Mouse (Mus musculus): Measurements from ENCODE around the gene Slc9a9. TPM values are rescaled to one million over a fixed set of nuclear protein-coding genes. Genes with fewer than 3 reads are reported as not detected.

Gene Slc9a9
- polyA plus RNA-seq, 1 experiment = 0.69 TPM

DNA sequence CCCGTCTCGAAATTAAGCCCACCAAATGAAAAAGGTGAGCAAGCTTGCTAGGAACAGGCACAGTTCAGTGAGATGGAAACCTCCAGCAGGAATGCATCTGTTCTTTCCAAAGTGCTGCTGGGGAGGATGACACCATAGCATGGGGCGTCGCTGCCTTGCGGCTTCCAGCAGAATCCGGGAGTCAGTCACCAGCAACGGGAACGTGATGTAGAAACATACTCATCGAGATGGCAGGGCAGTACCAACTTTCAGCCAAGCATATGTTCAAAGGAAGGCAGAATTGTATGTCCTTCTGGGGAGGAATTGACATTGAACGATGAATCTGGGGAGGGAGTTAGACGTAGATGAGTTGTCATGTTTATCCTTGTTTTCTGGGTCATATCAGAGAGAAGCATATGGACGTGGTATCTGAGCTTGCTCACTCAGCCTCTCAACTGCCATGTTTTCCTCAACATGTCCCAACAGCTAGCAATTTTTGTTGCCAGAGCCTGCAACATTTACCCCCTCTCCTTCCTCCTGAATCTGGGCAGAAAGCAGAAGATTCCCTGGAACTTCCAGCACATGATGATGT, 350.5 kb downstream of the Slc9a9 start:
- TF ChIP-seq POLR2A (IDR thresholded peaks at IDR 0.05; ENCODE audit: control insufficient read depth, low read depth, low read length) (no peak), CTCF (IDR thresholded peaks at IDR 0.05; ENCODE audit: control insufficient read depth, insufficient read depth, insufficient replicate concordance, low read depth, low read length) (no peak)
- no peak overlapping the region for H3K27ac ChIP-seq (ENCODE audit: control insufficient read depth, insufficient read depth, low read depth, low read length)
- H3K4me3 ChIP-seq (ENCODE audit: control insufficient read depth, low read depth, low read length) = no peak overlapping the region
- no peaks in the 10 kb centered on the region for H3K27me3 ChIP-seq (ENCODE audit: control insufficient read depth, insufficient read depth, low read length)
- H3K36me3 ChIP-seq (ENCODE audit: control insufficient read depth, insufficient read depth, low read length) = no peaks in the 10 kb centered on the region
- H3K4me1 ChIP-seq (ENCODE audit: control insufficient read depth, insufficient read depth, low read length) = no peaks in the 10 kb centered on the region

DNA sequence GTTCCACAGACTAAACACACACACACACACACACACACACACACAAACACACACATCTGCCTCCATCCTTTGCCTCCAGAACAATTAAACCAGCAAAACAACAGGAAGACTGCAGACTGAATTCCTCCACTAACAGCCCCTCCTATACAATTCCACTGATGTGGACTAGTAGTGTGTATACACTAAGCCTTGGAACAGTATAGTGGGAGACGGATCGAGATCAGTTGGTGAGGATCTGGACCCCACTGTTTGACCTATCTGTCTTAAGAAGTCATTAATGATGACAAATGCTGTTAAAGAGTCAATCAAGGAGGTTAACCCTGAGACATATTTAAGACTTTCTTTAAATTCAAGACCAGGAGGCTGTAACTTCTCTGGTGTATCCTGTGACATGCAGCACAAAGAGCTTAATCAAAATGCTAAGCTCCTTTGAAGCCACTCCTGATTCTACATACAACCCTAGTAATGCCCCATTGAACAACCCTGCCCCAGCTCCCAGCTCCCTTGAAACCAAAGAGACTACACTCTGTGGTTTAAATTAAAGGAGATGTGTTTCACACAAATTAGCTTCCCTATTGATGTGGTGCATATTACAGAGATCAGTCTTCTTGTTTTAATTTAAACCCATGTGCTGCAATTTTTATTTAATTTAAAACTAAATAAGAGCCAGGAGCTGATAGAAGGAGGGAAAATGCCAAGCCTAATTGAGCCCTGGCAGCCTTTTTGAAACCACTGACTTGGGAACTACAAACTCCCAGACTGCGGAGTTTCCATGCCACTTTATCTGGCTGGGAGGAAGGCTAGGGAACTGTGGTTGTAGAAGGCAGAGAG, 364.6 kb downstream of the Slc9a9 start:
- TF ChIP-seq POLR2A (IDR thresholded peaks at IDR 0.05; ENCODE audit: control insufficient read depth, low read depth, low read length) (no peak), CTCF (IDR thresholded peaks at IDR 0.05; ENCODE audit: control insufficient read depth, insufficient read depth, insufficient replicate concordance, low read depth, low read length) (no peak)
- no peak overlapping the region for H3K27ac ChIP-seq (ENCODE audit: control insufficient read depth, insufficient read depth, low read depth, low read length)
- no peaks in the 10 kb centered on the region for H3K27me3 ChIP-seq (ENCODE audit: control insufficient read depth, insufficient read depth, low read length)
- H3K4me1 ChIP-seq (ENCODE audit: control insufficient read depth, insufficient read depth, low read length) = no peaks in the 10 kb centered on the region
- no peaks in the 10 kb centered on the region for H3K36me3 ChIP-seq (ENCODE audit: control insufficient read depth, insufficient read depth, low read length)
- no peak overlapping the region for H3K4me3 ChIP-seq (ENCODE audit: control insufficient read depth, low read depth, low read length)

GRCm38 (mm10) chr9:95036209-95036608, 366.5 kb downstream of the Slc9a9 start:
- no peaks in the 10 kb centered on the region for H3K36me3 ChIP-seq (ENCODE audit: control insufficient read depth, insufficient read depth, low read length)
- no peak for TF ChIP-seq CTCF (IDR thresholded peaks at IDR 0.05; ENCODE audit: control insufficient read depth, insufficient read depth, insufficient replicate concordance, low read depth, low read length)
- TF ChIP-seq POLR2A (IDR thresholded peaks at IDR 0.05; ENCODE audit: control insufficient read depth, low read depth, low read length) = no peak
- no peaks in the 10 kb centered on the region for H3K27me3 ChIP-seq (ENCODE audit: control insufficient read depth, insufficient read depth, low read length)

GRCm38 (mm10) chr9:95042420-95042819, 372.7 kb downstream of the Slc9a9 start:
- no peaks in the 10 kb centered on the region for H3K27me3 ChIP-seq (ENCODE audit: control insufficient read depth, insufficient read depth, low read length)
- TF ChIP-seq CTCF (IDR thresholded peaks at IDR 0.05; ENCODE audit: control insufficient read depth, insufficient read depth, insufficient replicate concordance, low read depth, low read length) = no peak
- H3K4me3 ChIP-seq (ENCODE audit: control insufficient read depth, low read depth, low read length) = no peak overlapping the region
- H3K36me3 ChIP-seq (ENCODE audit: control insufficient read depth, insufficient read depth, low read length) = no peaks in the 10 kb centered on the region
- no peaks in the 10 kb centered on the region for H3K4me1 ChIP-seq (ENCODE audit: control insufficient read depth, insufficient read depth, low read length)
- H3K27ac ChIP-seq (ENCODE audit: control insufficient read depth, insufficient read depth, low read depth, low read length) = no peak overlapping the region

More at GRCm38 (mm10) chr9:95036209-95036608, 366.5 kb downstream of the Slc9a9 start:
- Histone ChIP-seq H3K4me1 (ENCODE audit: control insufficient read depth, insufficient read depth, low read length) (no peaks in the 10 kb centered on the region), H3K27ac (ENCODE audit: control insufficient read depth, insufficient read depth, low read depth, low read length) (no peak overlapping the region), H3K4me3 (ENCODE audit: control insufficient read depth, low read depth, low read length) (no peak overlapping the region)

GRCm38 (mm10) chr9:95052160-95052559, 382.5 kb downstream of the Slc9a9 start:
- TF ChIP-seq CTCF (IDR thresholded peaks at IDR 0.05; ENCODE audit: control insufficient read depth, insufficient read depth, insufficient replicate concordance, low read depth, low read length) = no peak
- TF ChIP-seq POLR2A (IDR thresholded peaks at IDR 0.05; ENCODE audit: control insufficient read depth, low read depth, low read length) = no peak
- H3K4me1 ChIP-seq (ENCODE audit: control insufficient read depth, insufficient read depth, low read length) = no peaks in the 10 kb centered on the region
- H3K27me3 ChIP-seq (ENCODE audit: control insufficient read depth, insufficient read depth, low read length) = no peaks in the 10 kb centered on the region
- H3K36me3 ChIP-seq (ENCODE audit: control insufficient read depth, insufficient read depth, low read length) = no peaks in the 10 kb centered on the region
- H3K4me3 ChIP-seq (ENCODE audit: control insufficient read depth, low read depth, low read length) = no peak overlapping the region
- no peak overlapping the region for H3K27ac ChIP-seq (ENCODE audit: control insufficient read depth, insufficient read depth, low read depth, low read length)

- TF ChIP-seq POLR2A (IDR thresholded peaks at IDR 0.05; ENCODE audit: control insufficient read depth, low read depth, low read length) (no peak), CTCF (IDR thresholded peaks at IDR 0.05; ENCODE audit: control insufficient read depth, insufficient read depth, insufficient replicate concordance, low read depth, low read length) (no peak)
- H3K27me3 ChIP-seq (ENCODE audit: control insufficient read depth, insufficient read depth, low read length) = no peaks in the 10 kb centered on the region
Observed at GRCm38 (mm10) chr9:95053183-95053582, 383.5 kb downstream of the Slc9a9 start.

DNA sequence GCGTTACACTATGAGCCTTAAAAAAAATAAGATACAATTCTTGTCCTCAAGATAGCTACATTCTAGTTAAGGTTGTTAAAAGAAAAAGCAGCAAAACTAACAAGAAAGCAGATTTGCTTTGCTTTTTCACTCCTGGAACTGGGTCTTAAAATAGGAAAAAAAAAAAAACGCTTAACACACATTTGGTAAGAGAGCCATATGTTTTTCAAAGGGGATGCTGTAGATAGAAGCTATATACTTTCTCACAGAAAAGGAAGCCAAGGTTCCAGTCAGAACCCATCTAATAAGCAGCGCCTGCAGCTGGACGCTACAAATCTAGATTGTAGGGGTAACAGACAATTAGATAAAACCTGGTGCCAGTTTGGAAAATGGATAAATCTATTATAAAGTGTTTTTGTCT, 386.1 kb downstream of the Slc9a9 start:
- Histone ChIP-seq H3K4me3 (ENCODE audit: control insufficient read depth, low read depth, low read length) (no peak overlapping the region), H3K4me1 (ENCODE audit: control insufficient read depth, insufficient read depth, low read length) (no peaks in the 10 kb centered on the region), H3K36me3 (ENCODE audit: control insufficient read depth, insufficient read depth, low read length) (no peaks in the 10 kb centered on the region), H3K27ac (ENCODE audit: control insufficient read depth, insufficient read depth, low read depth, low read length) (no peak overlapping the region), H3K27me3 (ENCODE audit: control insufficient read depth, insufficient read depth, low read length) (no peaks in the 10 kb centered on the region)
- no peak for TF ChIP-seq POLR2A (IDR thresholded peaks at IDR 0.05; ENCODE audit: control insufficient read depth, low read depth, low read length)

More at GRCm38 (mm10) chr9:95053183-95053582, 383.5 kb downstream of the Slc9a9 start:
- no peaks in the 10 kb centered on the region for H3K4me1 ChIP-seq (ENCODE audit: control insufficient read depth, insufficient read depth, low read length)
- no peak overlapping the region for H3K27ac ChIP-seq (ENCODE audit: control insufficient read depth, insufficient read depth, low read depth, low read length)
- no peak overlapping the region for H3K4me3 ChIP-seq (ENCODE audit: control insufficient read depth, low read depth, low read length)
- no peaks in the 10 kb centered on the region for H3K36me3 ChIP-seq (ENCODE audit: control insufficient read depth, insufficient read depth, low read length)
